Mouse (Mus musculus) MEL-GATA-1-ER (cell line): ENCODE measurements around the gene Ttc17.

Source experiments
- DNase-seq: peaks from one replicate; pipeline ENCODE4 v3.0.0-alpha.2; 2012; ENCODE audit warnings: low read depth; ENCODE audit errors: extremely low read depth

The Ttc17 gene

DNA sequence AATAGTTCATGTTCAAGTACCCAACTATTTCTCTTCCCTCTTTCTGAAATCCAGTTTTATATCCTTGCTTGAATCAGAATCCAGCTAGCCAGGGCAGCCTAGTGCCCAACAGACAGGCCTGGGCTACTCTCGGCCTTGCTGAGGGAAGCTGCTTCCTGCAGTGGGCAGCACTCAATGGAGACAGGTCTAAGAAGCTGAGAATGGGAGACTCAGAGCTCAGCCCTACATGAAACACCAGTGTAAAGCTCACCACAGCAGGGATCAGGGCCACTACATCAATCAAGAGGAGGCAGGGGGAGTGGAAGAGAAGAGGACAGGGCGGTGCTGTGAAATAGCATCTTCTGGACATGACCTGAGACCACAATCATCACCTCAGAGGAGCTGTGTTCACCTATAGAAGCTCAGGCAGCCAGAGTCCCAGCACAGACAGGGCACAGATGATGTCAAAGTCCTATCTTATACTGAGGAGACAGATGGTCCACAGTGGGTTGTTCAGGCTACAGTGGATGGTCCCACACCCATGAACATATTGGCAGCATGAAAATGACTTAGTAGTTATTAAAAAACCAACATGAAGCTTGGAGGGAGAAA, 25.3 kb downstream of the Ttc17 start:
- no peak for DNase-seq

DNA sequence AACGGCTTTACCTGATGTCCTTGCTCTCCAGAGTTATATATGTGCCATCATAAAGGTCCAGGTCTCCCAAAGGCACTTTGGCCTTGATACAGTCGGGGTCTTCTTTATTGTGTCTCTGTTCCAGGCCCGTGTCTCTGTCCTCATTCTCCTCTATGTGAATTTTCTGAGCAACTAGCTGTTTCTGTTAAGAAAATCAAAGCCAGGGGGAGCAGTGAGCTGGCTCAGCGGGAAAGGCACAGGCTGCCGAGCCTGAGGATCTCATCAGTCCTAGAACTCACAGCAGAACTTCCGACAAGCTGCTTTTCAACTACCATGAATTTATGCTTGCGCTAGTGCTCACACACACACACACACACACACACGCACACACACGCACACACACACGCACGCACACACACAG, 27.8 kb downstream of the Ttc17 start:
- no peak for DNase-seq

DNA sequence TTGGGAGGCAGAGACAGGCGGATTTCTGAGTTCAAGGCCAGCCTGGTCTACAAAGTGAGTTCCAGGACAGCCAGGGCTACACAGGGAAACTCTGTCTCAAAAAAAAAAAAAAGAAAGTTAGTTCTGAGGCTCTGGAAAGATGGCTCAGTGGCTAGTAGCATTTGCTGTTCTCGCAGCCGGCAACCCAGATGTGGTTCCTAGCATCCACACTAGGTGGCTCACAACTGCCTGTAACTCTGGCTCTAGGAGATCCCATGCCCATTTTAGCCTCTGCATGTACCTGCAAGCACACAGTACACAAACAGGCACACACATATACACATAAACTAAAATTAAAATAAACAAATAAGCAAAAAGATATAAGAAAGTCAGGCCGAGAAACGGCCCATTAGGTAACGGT, 35.4 kb downstream of the Ttc17 start:
- DNase-seq, result no peak

DNA sequence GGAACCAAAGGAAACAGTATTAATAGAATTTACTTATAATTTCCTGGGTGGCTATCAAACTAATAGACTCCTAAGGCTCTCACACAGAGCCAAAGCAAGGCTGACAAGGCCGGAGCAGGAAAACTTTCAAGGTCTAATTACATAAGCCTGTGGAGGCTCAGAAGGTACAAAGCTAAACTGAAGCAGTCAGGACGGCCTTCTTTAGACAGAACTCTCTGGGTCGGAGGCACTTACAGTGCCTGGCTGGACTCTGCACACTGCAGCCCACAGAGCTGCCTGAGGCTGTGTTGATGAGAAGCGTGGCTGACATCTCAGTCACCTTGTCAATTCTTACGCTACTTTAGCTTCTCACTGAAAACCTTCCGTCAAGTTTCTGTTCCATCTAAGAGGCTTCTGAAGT, 42.7 kb downstream of the Ttc17 start:
- no peak for DNase-seq

DNA sequence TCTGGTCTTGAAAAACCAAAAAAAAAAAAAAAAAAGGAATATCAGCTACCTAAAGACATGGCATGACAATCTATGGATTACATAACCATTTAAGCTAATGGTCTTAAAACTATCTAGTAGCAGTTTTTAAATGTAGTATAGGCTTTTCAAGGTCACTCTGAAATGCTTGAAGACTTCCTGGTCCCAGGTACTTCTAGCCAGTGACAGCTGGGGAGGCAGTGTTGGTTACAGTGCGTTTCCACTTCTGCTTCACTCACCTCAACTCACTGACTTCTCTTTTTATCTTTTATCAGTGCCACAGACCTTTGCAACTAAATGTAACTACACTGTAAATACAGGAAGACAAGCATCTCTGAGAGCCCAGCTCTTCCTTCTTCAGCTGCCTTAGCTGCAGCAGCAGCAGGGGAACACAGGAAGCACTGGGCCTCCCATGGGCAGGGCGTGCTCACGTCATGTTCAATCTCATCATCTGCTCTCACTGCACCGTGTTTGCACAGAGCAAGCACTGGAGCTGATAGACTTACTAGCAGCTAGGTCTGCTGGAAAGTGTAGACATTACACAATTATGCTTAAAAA, 46.0 kb downstream of the Ttc17 start:
- DNase-seq, result peak; percentile 35

DNA sequence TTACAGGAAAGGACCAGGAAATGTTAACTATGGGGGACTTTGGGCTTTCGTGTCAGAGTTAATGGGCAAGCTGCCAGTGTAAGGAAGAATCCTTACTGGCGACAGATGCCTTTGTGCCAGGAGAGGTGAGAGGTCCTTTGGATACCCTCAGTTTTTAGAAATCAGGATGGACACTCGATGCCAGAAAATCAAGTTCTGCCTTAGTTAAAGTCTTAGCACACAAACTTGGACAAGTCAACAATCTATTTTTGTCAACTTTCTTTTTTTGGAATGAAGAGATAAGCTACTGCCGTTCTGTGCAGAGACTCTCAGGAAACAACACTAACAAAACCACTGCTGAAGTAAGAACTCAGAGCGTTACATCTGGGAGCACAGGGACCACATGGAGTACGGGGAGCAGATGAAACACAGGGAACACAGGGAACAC, 58.3 kb downstream of the Ttc17 start:
- DNase-seq, result no peak

DNA sequence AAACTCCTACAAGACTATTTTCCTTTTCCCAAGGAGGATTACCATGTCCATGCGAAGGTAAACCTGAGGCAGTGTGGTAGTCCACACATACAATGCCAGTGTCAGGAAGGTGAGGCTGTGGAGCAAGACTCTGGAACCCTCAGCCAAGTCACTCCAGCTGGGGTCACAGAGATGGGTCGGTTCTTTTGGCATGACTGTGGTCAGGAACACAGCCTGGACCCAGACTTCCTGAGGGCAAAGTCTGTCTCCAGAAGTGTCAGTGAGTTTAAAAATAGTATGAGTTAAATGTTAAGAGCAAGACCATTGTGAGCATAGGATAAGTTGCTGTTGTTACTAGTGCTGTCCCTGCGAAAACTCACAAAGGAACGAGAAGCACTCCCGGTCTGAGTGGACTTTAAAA, 59.7 kb downstream of the Ttc17 start:
- DNase-seq, result no peak

DNA sequence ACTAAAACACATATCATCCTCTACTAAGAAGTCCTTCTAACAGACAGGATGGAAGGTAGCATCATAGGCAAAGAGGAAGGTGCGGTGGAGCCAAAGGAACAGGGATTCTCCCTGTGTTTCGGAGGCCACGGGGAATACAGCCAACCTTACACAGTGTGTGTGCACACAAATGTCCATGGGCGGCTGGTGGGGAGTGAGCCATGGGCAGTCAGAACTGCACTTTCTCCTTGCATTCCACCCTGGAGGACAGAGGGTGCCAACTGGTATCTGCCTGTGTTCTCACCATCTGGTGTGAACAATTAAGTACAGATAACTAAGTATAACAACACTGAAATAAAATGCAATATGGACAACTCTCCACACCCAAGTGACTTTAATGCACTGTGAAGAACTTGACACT, 61.9 kb downstream of the Ttc17 start:
- no peak for DNase-seq

DNA sequence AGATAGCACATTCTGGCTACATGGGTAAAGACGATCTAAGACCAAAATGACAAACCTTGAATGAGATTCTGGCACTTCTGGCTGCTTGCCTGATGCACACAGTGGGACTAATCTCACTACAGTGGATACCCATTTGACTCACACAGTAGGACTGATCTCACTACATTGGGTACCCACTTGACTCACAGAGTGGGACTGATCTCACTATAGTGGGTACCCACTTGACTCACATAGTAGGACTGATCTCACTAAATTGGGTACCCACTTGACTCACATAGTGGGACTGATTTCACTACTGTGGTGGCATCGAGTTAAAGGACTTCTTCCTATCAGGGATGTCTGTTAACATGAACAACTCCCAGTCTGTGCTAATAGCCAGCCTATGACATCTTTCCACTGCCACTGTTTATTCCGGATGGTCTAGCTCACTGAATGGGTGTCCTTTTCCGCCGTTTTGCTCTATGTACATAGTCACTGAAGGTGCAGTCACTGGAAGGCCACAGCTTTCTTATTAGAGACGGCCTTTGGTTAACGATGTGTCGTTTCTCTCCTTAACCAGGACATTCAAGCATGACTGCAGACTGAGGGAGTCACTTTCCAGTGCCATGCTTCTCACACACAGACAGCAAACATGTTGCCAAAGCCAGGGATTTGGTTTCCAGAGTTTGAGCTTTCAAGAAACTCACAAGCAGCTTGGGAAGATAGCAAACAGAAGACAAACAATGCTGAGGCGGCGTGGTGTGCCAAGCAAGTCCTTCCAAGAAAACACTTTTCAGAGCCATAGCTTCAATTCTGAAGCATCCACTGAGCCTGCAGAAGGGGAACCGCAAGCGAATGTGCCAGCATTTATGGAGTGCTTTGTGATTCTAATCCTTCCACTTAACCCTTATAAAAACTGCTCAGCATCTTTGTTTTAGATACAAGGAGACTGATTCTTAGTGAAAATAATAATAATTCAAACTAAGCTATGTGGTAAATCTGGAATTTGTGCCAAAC, 62.9 kb downstream of the Ttc17 start:
- DNase-seq, result no peak

DNA sequence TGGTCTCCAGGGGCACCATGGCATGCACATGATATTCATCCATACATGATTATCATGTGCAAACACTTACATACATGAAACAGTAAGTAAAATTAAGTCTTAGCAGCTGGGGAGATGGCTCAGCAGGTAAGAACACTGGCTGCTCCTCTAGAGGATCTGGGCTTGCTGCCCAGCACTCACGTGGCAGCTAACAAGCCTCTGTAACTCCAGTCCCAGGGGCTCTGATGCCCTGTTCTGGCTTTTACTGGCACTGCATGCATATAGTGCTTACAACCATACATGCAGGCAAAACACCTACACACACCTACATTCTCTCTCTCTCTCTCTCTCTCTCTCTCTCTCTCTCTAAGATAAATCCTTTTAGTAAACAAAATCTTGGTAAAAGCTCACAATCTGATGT, 65.7 kb downstream of the Ttc17 start:
- no peak for DNase-seq

DNA sequence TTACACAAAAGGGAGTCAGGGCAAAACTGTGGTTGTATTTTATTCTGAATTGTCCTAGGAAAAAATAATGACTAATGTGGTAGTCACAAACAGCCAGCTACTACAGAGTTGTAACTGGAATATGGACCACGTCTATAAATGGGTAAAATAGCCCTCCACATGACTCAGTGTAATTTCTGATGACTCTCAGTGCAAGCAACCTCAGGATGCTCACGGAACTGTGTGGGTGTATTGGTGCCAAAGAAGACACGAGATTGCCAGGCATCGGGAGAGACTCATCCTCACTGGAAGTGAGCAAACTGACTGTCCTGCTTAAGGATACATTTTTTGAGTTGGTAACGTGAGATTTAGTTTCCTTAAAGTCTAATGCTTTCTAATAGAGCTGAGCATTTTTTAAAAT, 67.0 kb downstream of the Ttc17 start:
- no peak for DNase-seq

DNA sequence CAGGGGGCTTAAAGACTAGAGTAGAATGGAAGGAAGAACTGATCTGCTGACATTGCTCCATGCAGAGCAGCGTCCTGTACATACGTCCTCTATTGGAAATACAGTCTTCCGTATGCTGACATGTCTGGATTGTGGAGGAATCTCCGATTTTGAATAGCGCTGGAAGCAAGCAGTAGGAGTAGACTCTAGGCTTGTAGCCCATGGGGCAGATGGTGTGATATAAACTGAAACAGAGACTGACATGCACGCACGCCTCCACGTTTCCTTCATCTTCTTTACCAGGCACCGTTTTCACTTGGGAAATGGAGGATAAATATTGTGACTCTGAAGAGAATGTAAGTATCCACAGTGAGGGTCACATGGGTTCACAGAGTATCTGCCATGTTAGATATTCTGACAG, 70.2 kb downstream of the Ttc17 start:
- DNase-seq, result no peak

DNA sequence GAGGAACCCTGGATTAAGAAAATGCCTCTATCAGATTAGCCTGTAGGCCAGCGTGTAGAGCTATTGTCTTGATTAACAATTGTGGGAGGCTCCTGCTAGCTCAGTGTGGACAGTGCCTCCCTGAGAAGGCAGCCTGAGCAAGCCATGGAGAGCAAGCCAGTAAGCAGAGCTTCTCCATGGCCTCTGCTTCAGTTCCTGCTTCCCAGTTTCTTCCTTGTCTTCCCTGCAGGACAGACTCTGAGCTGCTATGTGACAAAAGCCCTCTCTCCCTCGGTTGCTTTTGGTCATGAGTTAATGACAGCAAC, 71.8 kb downstream of the Ttc17 start:
- no peak for DNase-seq

DNA sequence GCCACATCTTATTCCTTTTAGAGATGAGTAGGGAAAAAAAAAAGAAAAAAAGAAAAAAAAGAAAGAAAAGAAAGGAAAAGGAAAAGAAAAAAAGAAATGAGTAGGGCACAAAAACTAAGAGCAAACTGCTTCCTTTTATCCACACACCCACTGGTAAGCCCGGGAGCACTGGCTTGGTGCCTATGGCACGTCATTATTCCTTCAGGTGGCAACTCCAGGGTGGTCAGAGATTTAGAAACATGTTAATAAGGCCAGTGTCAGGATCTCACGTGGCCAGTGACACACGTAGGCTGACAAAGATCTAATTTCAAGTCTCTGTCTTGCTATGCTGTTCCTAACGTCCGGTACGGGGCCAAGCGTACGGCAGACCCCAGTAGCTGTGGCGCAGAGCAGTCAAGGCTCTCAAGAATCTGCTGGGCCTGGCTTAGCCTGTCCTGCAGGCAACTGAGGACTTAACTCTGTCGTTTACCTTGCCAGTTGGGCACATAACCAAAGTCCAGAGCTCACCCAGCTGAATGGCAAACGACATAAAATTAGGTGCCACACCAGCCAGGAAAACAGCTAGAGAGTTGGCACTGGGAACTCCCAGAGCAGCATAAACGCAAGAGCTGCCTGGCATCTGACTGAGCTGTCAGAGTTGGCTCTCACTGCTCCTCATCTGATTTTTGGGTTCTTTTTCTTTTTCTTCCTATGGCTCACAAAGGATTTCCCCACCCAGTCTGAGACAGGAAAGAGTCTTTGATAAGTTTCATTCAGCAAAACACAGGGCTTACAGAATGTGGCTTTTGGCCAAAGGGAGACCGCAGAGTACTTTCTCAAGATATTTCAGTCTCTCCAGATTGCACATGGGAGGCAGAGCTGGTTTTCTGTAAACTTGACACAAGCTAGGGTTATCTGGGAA, 72.4 kb downstream of the Ttc17 start:
- no peak for DNase-seq

DNA sequence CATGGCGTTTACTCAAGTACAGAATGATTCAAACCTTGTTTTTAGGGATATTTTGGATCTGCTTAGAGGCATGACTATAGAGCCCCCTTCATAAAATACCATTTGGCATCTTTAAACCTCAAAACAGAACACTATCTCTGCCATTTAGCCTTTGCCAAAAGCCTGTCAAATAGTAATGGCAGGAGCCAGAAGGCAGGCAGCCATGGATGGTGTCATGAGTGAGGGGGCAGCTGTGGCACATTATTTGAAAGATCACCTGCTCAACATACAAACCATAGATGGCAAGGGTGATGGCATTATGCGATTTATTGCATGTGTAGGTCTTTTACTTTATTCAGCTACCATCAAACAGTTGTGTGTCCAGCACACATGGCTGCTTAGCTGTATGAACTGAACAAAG, 73.4 kb downstream of the Ttc17 start:
- no peak for DNase-seq

DNA sequence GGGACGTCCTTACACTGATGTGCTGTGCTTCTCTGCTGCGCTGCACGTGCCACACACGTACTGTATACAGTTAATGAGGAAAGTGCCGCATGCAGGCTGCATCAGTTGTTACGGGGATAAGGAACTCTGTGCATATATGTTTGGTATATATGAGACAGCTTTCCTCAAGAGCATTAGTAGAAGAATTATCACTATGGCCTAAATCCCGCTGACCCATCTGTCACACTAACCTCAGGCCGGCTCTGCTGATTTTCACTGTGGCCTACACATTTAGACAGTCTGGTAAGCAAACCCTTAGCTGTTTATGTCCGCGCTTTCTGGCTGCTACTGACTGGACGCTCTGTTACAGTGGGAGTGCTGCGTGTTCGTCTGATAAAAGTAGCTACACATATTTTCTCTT, 77.2 kb downstream of the Ttc17 start:
- no peak for DNase-seq

DNA sequence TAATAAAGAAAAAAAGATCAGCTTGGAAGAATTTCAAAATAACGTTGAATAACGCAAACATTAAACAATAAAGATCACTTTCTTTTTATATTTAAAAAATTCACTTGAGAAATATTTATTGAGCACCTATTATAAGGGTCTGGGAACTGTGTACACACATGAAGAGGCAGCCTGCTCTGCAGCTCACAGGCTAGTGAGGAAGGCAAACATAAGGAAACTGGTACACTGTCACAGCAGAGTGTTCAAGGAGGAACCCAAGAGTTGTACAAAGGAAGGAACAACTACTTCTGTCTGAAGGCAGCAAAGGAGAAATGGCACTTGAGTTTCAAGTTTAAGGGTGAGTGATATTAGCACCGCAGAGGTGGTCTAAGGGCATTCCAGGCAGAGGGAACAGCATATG, 78.7 kb downstream of the Ttc17 start:
- no peak for DNase-seq

DNA sequence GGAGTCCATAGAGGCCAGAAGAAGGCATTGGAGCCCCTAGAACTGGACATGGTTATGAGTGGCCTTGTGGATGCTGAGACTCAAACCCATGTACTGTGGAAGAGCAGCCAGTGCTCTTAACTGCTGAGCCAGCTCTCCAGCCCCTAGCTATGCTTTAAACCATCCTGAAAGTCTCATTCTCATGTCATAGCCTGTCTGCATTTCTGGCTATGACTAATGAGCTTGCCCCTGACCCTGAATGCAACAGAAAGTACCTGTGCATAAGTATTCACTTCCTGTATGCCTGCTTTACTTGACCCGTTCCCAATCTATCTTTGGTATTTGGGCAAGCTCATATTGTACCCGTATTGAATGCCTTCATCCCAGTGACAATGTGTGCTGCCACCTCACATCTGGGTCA, 86.7 kb downstream of the Ttc17 start:
- DNase-seq, result no peak

DNA sequence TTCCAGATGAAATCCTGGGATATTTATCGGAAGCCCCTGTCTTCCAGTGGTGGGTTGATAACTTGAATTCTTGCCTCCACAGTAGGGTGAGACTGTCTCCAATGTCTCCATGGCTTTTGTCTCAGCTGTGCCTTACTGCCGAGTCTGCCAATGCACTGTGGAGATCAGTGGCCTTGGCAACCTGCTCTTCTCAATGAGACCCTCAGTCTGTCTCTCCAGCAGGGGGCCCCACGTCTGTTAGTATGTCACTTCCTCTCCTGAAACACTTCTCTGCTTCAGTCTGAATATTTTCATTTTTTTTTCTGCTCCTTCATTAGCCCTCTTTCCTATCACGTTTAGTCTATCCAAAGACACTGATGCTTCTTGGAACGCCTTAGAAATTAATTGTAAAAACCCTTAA, 90.0 kb downstream of the Ttc17 start:
- no peak for DNase-seq

DNA sequence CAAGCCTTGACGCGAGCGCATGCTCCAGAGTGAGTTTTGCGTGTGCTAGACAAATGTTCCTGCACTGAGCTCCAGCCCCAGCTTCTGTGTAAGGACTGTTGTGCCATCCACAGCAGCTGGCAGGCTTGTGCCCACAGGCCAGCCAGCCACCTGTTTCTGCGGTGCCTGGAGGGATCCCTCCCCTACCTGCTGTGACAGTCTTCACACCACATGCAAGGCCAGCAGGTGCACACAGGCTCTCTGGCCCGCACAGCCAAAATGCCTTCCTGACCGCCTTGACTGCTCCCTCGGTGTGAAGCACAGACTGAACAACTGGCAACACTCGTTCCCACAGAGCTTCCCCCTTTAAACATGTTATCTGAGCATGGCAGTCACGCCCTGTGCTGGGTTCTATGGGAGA, 102.5 kb downstream of the Ttc17 start:
- DNase-seq, result no peak

DNA sequence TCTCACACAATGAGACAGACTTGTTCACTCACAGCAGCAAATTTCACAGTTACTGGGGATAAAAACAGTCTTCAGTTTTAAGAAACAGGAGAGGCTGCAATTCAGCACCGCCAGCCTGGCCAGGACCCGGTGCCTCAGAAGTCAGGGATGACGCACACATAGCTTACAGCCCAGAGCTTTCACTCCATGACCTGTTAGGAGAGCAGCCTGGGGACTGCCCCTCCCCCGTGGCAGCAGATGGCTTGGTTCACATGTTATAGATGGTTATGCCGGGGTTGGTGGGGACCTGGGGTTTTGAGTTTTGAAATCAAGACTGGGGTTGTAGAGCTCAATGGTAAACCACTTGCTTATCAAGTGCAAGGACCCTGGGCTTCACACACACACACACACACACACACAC, 104.1 kb downstream of the Ttc17 start:
- DNase-seq, result no peak

DNA sequence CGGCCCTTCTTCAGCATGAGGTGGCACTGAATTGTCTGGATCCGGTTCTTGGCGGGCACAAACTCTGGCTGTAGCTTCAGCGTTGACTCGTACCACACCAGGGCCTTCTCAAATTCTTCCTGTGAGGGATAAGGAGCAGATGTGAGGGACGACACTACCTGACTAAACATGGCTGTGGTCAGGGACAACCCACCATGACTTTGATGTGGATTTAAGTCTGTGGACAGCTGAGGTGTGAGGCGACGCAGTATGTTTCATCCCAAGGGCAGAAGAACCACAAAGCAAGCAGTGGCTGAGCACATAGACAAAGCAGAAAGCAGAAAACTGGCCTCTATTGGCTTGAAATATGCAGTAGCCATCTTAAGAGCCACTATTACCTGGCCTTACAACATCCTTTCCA, 104.7 kb downstream of the Ttc17 start:
- DNase-seq, result no peak
